Mouse (Mus musculus) stomach, embryonic 15.5 days (tissue): ENCODE measurements around the gene Gpr142. TPM values are rescaled to one million over a fixed set of nuclear protein-coding genes. Genes with fewer than 3 reads are reported as not detected.

Experiments
- ATAC-seq: fragments of 200-750 bp; cut with Nextera tagmentation; 2 replicates; pipeline ENCODE4 v1.8.0; 2017; ENCODE audit warnings: low read depth, moderate number of reproducible peaks, moderate TSS enrichment; ENCODE audit not compliant: insufficient read depth, low FRiP score
- H3K27ac ChIP-seq: fragments of 300-500 bp; sonication (generic); 2 replicates; pipeline ENCODE4 v1.5.1; 2015; ENCODE audit warnings: mild to moderate bottlenecking, inconsistent platforms
- H3K27me3 ChIP-seq: fragments of 300-500 bp; sonication (generic); replicated peaks from 2 replicates; pipeline ENCODE4 v1.6.1; 2015; ENCODE audit warnings: inconsistent platforms
- H3K36me3 ChIP-seq: fragments of 300-500 bp; sonication (generic); 2 replicates; pipeline ENCODE4 v1.6.1; 2015; ENCODE audit warnings: inconsistent platforms
- H3K4me1 ChIP-seq: fragments of 300-500 bp; sonication (generic); 2 replicates; pipeline ENCODE4 v1.6.1; 2015; ENCODE audit warnings: inconsistent platforms
- H3K4me2 ChIP-seq: fragments of 300-500 bp; sonication (generic); 2 replicates; pipeline ENCODE4 v1.6.1; 2015; ENCODE audit warnings: mild to moderate bottlenecking, inconsistent platforms
- H3K4me3 ChIP-seq: fragments of 300-500 bp; sonication (generic); replicated peaks from 2 replicates; pipeline ENCODE4 v1.5.1; 2015; ENCODE audit warnings: inconsistent platforms
- H3K9ac ChIP-seq: fragments of 300-500 bp; sonication (generic); 2 replicates; pipeline ENCODE4 v1.6.1; 2015; ENCODE audit warnings: inconsistent platforms
- H3K9me3 ChIP-seq: fragments of 300-500 bp; sonication (generic); 2 replicates; pipeline ENCODE4 v1.6.1; 2016; ENCODE audit warnings: inconsistent platforms
- WGBS: fragments of 180-500 bp; shearing (Covaris S2); methylation state at CpG from one replicate; pipeline ENCODE4 v1.1.7; 2015; 5-methylcytosine and 5-hydroxymethylcytosine counted together
- polyA plus RNA-seq: library from polyadenylated mRNA; unstranded; fragments of >200 nt; fragmentation: Nextera tagmentation; extraction: Ambion mirVana; gene quantifications from 2 replicates; pipeline ENCODE4 v1.2.1, GENCODE M21; 2015

Gene Gpr142
- polyA plus RNA-seq, 1 experiment from 2014 or later: 0.54 TPM

- Histone ChIP-seq H3K9ac (no peak overlapping the region), H3K36me3 (no peaks in the 10 kb centered on the region), H3K27me3 (peaks cover 69% of the 10 kb centered on the region), H3K27ac (no peak overlapping the region), H3K9me3 (no peaks in the 10 kb centered on the region), H3K4me3 (no peak overlapping the region), H3K4me2 (no peak overlapping the region), H3K4me1 (peaks cover 30% of the 10 kb centered on the region)
- no peak for ATAC-seq
- WGBS: 23% methylated on average over 4 of the region's 4 CpGs
These were observed 7.9 kb upstream of the Gpr142 start for GRCm38 (mm10) chr11:114790841-114791240.

- Histone ChIP-seq H3K36me3 (no peaks in the 10 kb centered on the region), H3K4me3 (peak overlapping the region; percentile 43), H3K9me3 (no peaks in the 10 kb centered on the region), H3K9ac (peak overlapping the region; percentile 6; the same call in 1 of the 2 replicates), H3K4me2 (peak overlapping the region; percentile 90), H3K27ac (no peak overlapping the region), H3K27me3 (peaks cover 64% of the 10 kb centered on the region), H3K4me1 (peaks cover 29% of the 10 kb centered on the region)
- WGBS: 2% methylated on average over 50 of the region's 50 CpGs
- no peak for ATAC-seq
These were observed 7.3 kb upstream of the Gpr142 start for GRCm38 (mm10) chr11:114791351-114791889.

DNA sequence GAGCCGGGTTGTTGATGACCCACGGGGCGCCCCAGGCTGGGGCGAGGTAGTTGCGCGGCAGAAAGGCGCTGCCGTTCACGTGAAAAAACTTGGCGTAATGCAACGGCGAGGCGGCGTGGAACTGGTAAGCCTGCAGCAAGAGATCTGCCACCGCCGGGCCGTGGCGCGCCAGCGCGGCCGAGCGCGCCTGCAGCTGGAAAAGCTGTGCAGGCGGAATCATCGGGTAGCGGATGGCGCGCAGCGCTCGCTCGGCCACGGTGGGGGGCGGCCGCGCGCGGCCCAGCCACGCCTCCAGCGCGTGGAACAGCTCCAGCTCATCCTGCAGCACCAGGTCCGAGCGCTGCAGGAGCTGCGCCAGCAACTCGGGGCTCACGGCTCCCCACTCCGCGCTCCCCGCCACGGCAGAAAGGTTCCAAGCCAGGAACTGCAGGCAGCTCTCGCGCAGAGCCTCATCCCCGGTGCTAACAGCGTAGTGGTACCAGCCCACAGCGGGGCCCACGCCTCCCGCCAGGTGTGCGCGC, 6.8 kb upstream of the Gpr142 start:
- peak overlapping the region; percentile 6; the same call in 1 of the 2 replicates for H3K9ac ChIP-seq
- WGBS: under 1% methylated on average over 56 of the region's 59 CpGs
- H3K4me1 ChIP-seq: peaks cover 27% of the 10 kb centered on the region
- H3K9me3 ChIP-seq: no peaks in the 10 kb centered on the region
- no peak for ATAC-seq
- peaks cover 60% of the 10 kb centered on the region for H3K27me3 ChIP-seq
- no peak overlapping the region for H3K27ac ChIP-seq
- no peaks in the 10 kb centered on the region for H3K36me3 ChIP-seq
- peak overlapping the region; percentile 43 for H3K4me3 ChIP-seq
- H3K4me2 ChIP-seq: peak overlapping the region; percentile 90

- WGBS: 56% methylated on average over 5 of the region's 5 CpGs
- ATAC-seq: no peak
- H3K27me3 ChIP-seq: peaks cover 51% of the 10 kb centered on the region
- H3K27ac ChIP-seq: no peak overlapping the region
- peaks cover 27% of the 10 kb centered on the region for H3K4me1 ChIP-seq
- no peaks in the 10 kb centered on the region for H3K36me3 ChIP-seq
- no peak overlapping the region for H3K4me3 ChIP-seq
- H3K9me3 ChIP-seq: no peaks in the 10 kb centered on the region
- no peak overlapping the region for H3K9ac ChIP-seq
- no peak overlapping the region for H3K4me2 ChIP-seq
These were observed 5.7 kb upstream of the Gpr142 start for GRCm38 (mm10) chr11:114792931-114793494.

DNA sequence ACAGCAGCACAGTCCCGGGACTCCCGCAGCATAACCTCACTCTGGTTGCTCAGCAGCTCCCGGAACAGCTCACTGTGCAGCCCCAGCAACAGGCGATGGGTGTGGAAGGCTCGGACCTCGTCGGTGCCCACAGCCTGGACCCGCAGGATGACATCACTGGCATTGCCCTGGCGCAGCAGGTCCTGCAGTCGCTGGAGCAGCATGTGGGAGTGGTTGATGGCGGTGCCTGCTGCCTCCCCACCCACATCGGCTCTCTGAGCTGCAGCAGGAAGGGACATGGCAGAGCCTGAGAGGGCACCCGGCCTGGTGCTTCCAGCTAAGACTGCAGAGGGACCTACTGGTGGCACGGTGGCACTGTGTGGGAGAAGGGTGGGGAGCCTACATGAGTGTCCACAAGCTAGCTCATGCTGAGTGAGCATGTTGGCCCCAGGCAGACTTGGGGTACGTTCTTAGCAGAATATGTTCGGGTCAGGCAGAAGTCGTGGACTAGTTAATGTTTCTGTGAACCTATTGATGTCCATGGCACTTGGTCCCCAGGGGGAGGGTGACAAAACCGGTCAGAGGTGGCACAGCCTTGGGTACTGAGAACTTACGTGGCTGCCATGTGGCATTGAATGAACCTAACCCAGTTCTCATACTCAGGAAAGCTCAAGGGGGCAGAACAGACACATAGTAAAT, 4.7 kb upstream of the Gpr142 start:
- H3K36me3 ChIP-seq: no peaks in the 10 kb centered on the region
- H3K27me3 ChIP-seq: peaks cover 51% of the 10 kb centered on the region
- H3K9me3 ChIP-seq: no peaks in the 10 kb centered on the region
- peaks cover 27% of the 10 kb centered on the region for H3K4me1 ChIP-seq
- 65% methylated on average over 19 of the region's 19 CpGs for WGBS
- H3K27ac ChIP-seq: no peak overlapping the region
- no peak overlapping the region for H3K9ac ChIP-seq
- H3K4me3 ChIP-seq: no peak overlapping the region
- no peak overlapping the region for H3K4me2 ChIP-seq
- ATAC-seq: no peak

DNA sequence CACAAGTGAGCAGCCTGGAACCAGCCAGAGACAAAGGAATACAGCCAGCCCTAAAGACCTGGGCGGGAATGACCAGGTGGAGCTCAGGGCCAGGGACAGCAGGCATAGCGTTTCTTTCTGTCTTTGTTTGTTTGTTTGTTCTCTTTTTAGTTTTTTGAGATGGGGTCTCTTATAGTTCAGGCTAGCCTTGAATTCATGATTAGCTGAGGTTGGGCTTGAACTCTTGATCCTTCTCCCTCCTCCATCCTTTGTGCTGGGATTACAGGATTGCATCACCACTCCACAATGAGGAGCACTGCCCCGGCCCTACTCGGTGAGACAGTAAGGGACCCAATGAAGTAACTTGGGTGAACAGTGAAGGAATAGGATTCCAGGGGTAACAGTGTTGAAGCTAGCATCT, 4.0 kb upstream of the Gpr142 start:
- H3K27ac ChIP-seq: no peak overlapping the region
- H3K4me2 ChIP-seq: no peak overlapping the region
- H3K4me1 ChIP-seq: peaks cover 21% of the 10 kb centered on the region
- H3K9ac ChIP-seq: no peak overlapping the region
- H3K9me3 ChIP-seq: no peaks in the 10 kb centered on the region
- H3K27me3 ChIP-seq: peaks cover 44% of the 10 kb centered on the region
- ATAC-seq: no peak
- WGBS: 59% methylated on average over 4 of the region's 4 CpGs
- no peak overlapping the region for H3K4me3 ChIP-seq
- no peaks in the 10 kb centered on the region for H3K36me3 ChIP-seq

GRCm38 (mm10) chr11:114795231-114795746, 3.4 kb upstream of the Gpr142 start:
- Histone ChIP-seq H3K27ac (0 out of 2 replicates have a peak overlapping the region, but pooled peaks have one; percentile 2), H3K9me3 (no peaks in the 10 kb centered on the region), H3K27me3 (peaks cover 38% of the 10 kb centered on the region), H3K36me3 (no peaks in the 10 kb centered on the region), H3K9ac (no peak overlapping the region), H3K4me1 (peaks cover 21% of the 10 kb centered on the region), H3K4me2 (peak overlapping the region; percentile 51), H3K4me3 (peak overlapping the region; percentile 32)
- peak; percentile 75 for ATAC-seq
- 2% methylated on average over 7 of the region's 7 CpGs for WGBS

GRCm38 (mm10) chr11:114795848-114796322, 2.8 kb upstream of the Gpr142 start, which contains the start of gene Btbd17:
Btbd17 (minus strand) TSS chr11:114795945.
- Histone ChIP-seq H3K36me3 (no peaks in the 10 kb centered on the region), H3K4me1 (peaks cover 21% of the 10 kb centered on the region), H3K4me3 (peak within 1 kb of the TSS; percentile 32), H3K4me2 (peak within 1 kb of the TSS; percentile 51), H3K9me3 (no peaks in the 10 kb centered on the region), H3K9ac (no peak within 1 kb of the TSS), H3K27me3 (peaks cover 32% of the 10 kb centered on the region), H3K27ac (0 out of 2 replicates have a peak within 1 kb of the TSS, but pooled peaks have one; percentile 2)
- 14% methylated on average over 4 of the region's 4 CpGs for WGBS
- ATAC-seq: no peak

DNA sequence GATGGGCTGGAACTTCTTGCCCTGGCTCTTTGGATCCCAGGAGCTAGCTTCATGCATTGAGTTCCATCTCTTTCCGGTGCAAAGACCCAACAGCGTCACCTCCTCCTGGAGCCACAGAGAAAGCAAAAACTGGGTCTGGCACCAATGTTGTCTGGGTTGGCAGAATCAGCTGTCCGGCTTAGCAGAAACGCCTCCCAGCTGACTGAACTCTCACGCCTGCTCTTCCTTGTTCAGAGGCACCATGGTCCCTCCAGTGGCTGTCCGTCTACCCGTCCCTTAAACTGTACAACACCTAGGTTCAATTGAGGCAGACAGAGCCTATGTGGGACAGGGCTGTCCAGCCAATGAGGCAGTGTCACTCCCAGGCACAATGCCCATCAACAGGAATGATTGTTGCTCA, 1.5 kb upstream of the Gpr142 start:
- Histone ChIP-seq H3K4me1 (peaks cover 12% of the 10 kb centered on the region), H3K4me2 (no peak overlapping the region), H3K9me3 (no peaks in the 10 kb centered on the region), H3K27me3 (peaks cover 19% of the 10 kb centered on the region), H3K9ac (no peak overlapping the region), H3K4me3 (no peak overlapping the region), H3K36me3 (no peaks in the 10 kb centered on the region), H3K27ac (no peak overlapping the region)
- WGBS: 90% methylated on average over 7 of the region's 7 CpGs
- ATAC-seq: no peak

DNA sequence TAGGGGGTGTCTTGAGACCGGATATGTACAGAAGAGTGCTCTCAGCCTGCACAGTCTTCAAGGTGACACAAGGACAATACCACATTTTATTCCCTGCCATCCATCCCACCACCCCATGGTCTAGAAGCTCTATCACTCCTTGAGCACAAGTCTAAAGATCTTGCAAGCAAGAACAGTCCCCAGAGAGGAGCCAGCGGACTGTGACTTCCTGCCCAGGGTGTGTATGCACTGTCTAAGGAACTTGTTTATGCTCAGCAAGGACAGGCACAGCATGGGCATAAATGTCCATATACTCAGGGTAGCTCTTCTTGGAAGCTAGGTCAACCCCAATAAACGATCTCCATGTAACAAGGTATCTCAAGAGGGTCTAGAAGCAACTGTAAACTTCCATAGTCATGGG, 743 bp upstream of the Gpr142 start:
- WGBS: 79% methylated on average over 3 of the region's 3 CpGs
- ATAC-seq: no peak
- H3K4me2 ChIP-seq: no peak overlapping the region
- H3K4me1 ChIP-seq: peaks cover 9% of the 10 kb centered on the region; the same call in 1 of the 2 replicates
- no peak overlapping the region for H3K9ac ChIP-seq
- H3K4me3 ChIP-seq: no peak overlapping the region
- H3K36me3 ChIP-seq: no peaks in the 10 kb centered on the region
- H3K27me3 ChIP-seq: peaks cover 11% of the 10 kb centered on the region
- H3K27ac ChIP-seq: no peak overlapping the region
- H3K9me3 ChIP-seq: no peaks in the 10 kb centered on the region

DNA sequence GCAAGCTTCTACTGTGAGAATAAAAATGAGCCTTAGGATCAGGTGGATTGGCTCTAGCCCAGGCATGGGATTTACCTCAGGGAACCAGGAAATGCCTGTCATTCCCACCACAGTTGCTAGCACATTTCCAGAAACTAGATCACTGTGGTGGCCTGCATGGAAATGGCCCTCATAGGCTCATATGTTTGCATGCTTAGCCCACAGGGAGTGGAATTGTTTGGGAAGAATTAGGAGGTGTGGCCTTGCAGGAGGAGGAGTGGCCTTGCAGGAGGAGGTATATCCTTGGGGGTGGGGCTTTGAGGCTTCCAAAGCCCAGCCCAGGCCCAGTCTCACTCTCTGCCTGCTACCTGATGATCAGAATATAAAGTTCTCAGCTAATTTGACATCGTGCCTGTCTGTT, 3.2 kb downstream of the Gpr142 start:
- ATAC-seq: no peak
- H3K9ac ChIP-seq: no peak overlapping the region
- H3K36me3 ChIP-seq: no peaks in the 10 kb centered on the region
- H3K9me3 ChIP-seq: no peaks in the 10 kb centered on the region
- H3K4me1 ChIP-seq: no peaks in the 10 kb centered on the region
- WGBS: 82% methylated on average over 1 of the region's 1 CpGs
- no peaks in the 10 kb centered on the region for H3K27me3 ChIP-seq
- no peak overlapping the region for H3K4me3 ChIP-seq
- H3K27ac ChIP-seq: no peak overlapping the region
- H3K4me2 ChIP-seq: no peak overlapping the region
